In genomic region chr7:12749431-12750198, GRCm38 (mm10) we compare ENCODE assay signal across 11 mouse cellular contexts. TPM values are rescaled to one million over a fixed set of nuclear protein-coding genes. Genes with fewer than 3 reads are reported as not detected.
DNase-seq lines count a peak whose midpoint lies in the region; ATAC-seq and TF ChIP-seq lines count a peak whose summit lies in the region.
"Had no signal": no experiment of that assay in that cellular context is flagged by ENCODE, and none has a peak within 500 bp of the region (broad histone marks: within the 10 kb centered on the region; RNA-seq: fewer than 3 reads in every experiment).

No protein-coding gene starts in this region.

- peak overlapping the region; percentile 24 for H3K4me2 ChIP-seq in forebrain, embryonic 13.5 days
- H3K4me2 ChIP-seq in embryonic facial prominence, embryonic 13.5 days, result peak overlapping the region; percentile 26; the same call in 1 of the 2 replicates

- no peak for TF ChIP-seq EP300 in ES-Bruce4 (IDR thresholded peaks at IDR 0.05; ENCODE audit: insufficient read depth, low read depth, low read length)

- H3K27ac ChIP-seq in forebrain, embryonic 13.5 days, result no peak overlapping the region; the same call in 1 of the 2 replicates
- no peak overlapping the region for H3K27ac ChIP-seq in forebrain, embryonic 10.5 days
- no peak overlapping the region for H3K27ac ChIP-seq in ES-Bruce4 (ENCODE audit: insufficient read depth, low read length)
- H3K27ac ChIP-seq in embryonic facial prominence, embryonic 13.5 days, result no peak overlapping the region

- H3K9ac ChIP-seq in forebrain, embryonic 13.5 days, result no peak overlapping the region
- no peak overlapping the region for H3K9ac ChIP-seq in ES-Bruce4 (ENCODE audit: low read depth, poor library complexity, severe bottlenecking)
- no peak overlapping the region for H3K9ac ChIP-seq in embryonic facial prominence, embryonic 13.5 days

- TF ChIP-seq POLR2A in ES-Bruce4 (IDR thresholded peaks at IDR 0.05; ENCODE audit: insufficient read depth, low read length), result no peak

- no peaks in the 10 kb centered on the region for H3K4me1 ChIP-seq in forebrain, embryonic 13.5 days
- no peaks in the 10 kb centered on the region for H3K4me1 ChIP-seq in forebrain, embryonic 10.5 days
- H3K4me1 ChIP-seq in ES-Bruce4 (ENCODE audit: control insufficient read depth, insufficient read depth, low read length), result no peaks in the 10 kb centered on the region
- no peaks in the 10 kb centered on the region for H3K4me1 ChIP-seq in embryonic facial prominence, embryonic 13.5 days

- no peak for TF ChIP-seq CTCF in ES-Bruce4 (IDR thresholded peaks at IDR 0.05; ENCODE audit: low read depth, low read length)

- ATAC-seq in forebrain, embryonic 13.5 days, result 0 out of 2 replicates have a peak, but pooled peaks have one; percentile 27
- no peak for ATAC-seq in embryonic facial prominence, embryonic 13.5 days (ENCODE audit: insufficient number of reproducible peaks, insufficient read depth, low FRiP score, low TSS enrichment, low read depth)

- H3K4me3 ChIP-seq in forebrain, embryonic 13.5 days, result no peak overlapping the region
- no peak overlapping the region for H3K4me3 ChIP-seq in forebrain, embryonic 10.5 days
- peak overlapping the region; percentile 41 for H3K4me3 ChIP-seq in ES-Bruce4 (ENCODE audit: low read depth, low read length)
- peak overlapping the region; percentile 19; the same call in 1 of the 2 replicates for H3K4me3 ChIP-seq in embryonic facial prominence, embryonic 13.5 days

- H3K27me3 ChIP-seq in forebrain, embryonic 13.5 days, result no peaks in the 10 kb centered on the region
- no peaks in the 10 kb centered on the region for H3K27me3 ChIP-seq in forebrain, embryonic 10.5 days (ENCODE audit: poor library complexity, severe bottlenecking)
- no peaks in the 10 kb centered on the region for H3K27me3 ChIP-seq in ES-Bruce4 (ENCODE audit: control insufficient read depth, insufficient read depth, low read length, poor library complexity, severe bottlenecking)
- no peaks in the 10 kb centered on the region for H3K27me3 ChIP-seq in embryonic facial prominence, embryonic 13.5 days

- WGBS in forebrain, embryonic 13.5 days, result 70% methylated on average over 24 of the region's 24 CpGs
- WGBS in forebrain, embryonic 10.5 days, result 72% methylated on average over 24 of the region's 24 CpGs
- 66% methylated on average over 24 of the region's 24 CpGs for WGBS in embryonic facial prominence, embryonic 13.5 days

- peaks cover 2% of the 10 kb centered on the region; the same call in 1 of the 2 replicates for H3K9me3 ChIP-seq in forebrain, embryonic 13.5 days (replicated peaks)
- peaks cover 19% of the 10 kb centered on the region for H3K9me3 ChIP-seq in forebrain, embryonic 10.5 days
- no peaks in the 10 kb centered on the region for H3K9me3 ChIP-seq in ES-Bruce4 (replicated peaks; ENCODE audit: control insufficient read depth, insufficient read depth, low read length, poor library complexity, severe bottlenecking)
- peaks cover 8% of the 10 kb centered on the region; the same call in 1 of the 2 replicates for H3K9me3 ChIP-seq in embryonic facial prominence, embryonic 13.5 days

- H3K36me3 ChIP-seq in forebrain, embryonic 13.5 days (ENCODE audit: poor library complexity, severe bottlenecking), result no peaks in the 10 kb centered on the region
- no peaks in the 10 kb centered on the region for H3K36me3 ChIP-seq in forebrain, embryonic 10.5 days (replicated peaks)
- H3K36me3 ChIP-seq in ES-Bruce4 (ENCODE audit: control insufficient read depth, insufficient read depth, low read length, poor library complexity, severe bottlenecking), result no peaks in the 10 kb centered on the region
- H3K36me3 ChIP-seq in embryonic facial prominence, embryonic 13.5 days, result no peaks in the 10 kb centered on the region

- no peak for DNase-seq in forebrain, embryonic 10.5 days (ENCODE audit: extremely low spot score, low spot score)
- peak; percentile 19 for DNase-seq in mesoderm, embryonic 11.5 days (ENCODE audit: low read depth, low spot score)
- no peak for DNase-seq in urinary bladder, adult 2 months (ENCODE audit: low spot score)
- no peak for DNase-seq in spleen, postnatal 14 days (ENCODE audit: low spot score in 2 of 2)
- DNase-seq in lung, postnatal 14 days, result no peak
- DNase-seq: cerebellum, adult 11 months had no signal

RNA-seq across cellular contexts. Expression of gene Vmn2r56, which starts 14.8 kb away (rescaled TPM):
- polyA plus RNA-seq in forebrain, embryonic 13.5 days (2015; fragmentation: Nextera tagmentation; extraction: Ambion mirVana), result not detected in 2 replicates
- not detected in 2 replicates for polyA plus RNA-seq in forebrain, embryonic 10.5 days (2016; fragmentation: Nextera tagmentation; extraction: Ambion mirVana)
- 0.07 TPM in 1 of 2 replicates, not detected in the other for polyA plus RNA-seq in ES-Bruce4 (2011; ENCODE audit: insufficient read depth, insufficient read length, low read depth, missing spikeins)
- polyA plus RNA-seq in embryonic facial prominence, embryonic 13.5 days (2015; fragmentation: Nextera tagmentation; extraction: Ambion mirVana), result not detected in 2 replicates
- not detected in 2 replicates for polyA plus RNA-seq in urinary bladder, adult 2 months (2012; rRNA removed)
- polyA plus RNA-seq: lung, embryonic 16.5 days; thymus, postnatal 0 days had no signal

RNA-seq across cellular contexts. Expression of gene Zscan18, which starts 53.8 kb away (rescaled TPM):
- 11.4 and 14.9 TPM in 2 replicates for polyA plus RNA-seq in forebrain, embryonic 13.5 days (2015; fragmentation: Nextera tagmentation; extraction: Ambion mirVana)
- 12.3 and 13.2 TPM in 2 replicates for polyA plus RNA-seq in forebrain, embryonic 10.5 days (2016; fragmentation: Nextera tagmentation; extraction: Ambion mirVana)
- polyA plus RNA-seq in ES-Bruce4 (2011; ENCODE audit: insufficient read depth, insufficient read length, low read depth, missing spikeins), result 9.5 and 9.8 TPM in 2 replicates
- polyA plus RNA-seq in embryonic facial prominence, embryonic 13.5 days (2015; fragmentation: Nextera tagmentation; extraction: Ambion mirVana), result 11.2 and 11.8 TPM in 2 replicates
- polyA plus RNA-seq in urinary bladder, adult 2 months (2012; rRNA removed), result 3.2 and 3.8 TPM in 2 replicates

Comparison
In these comparisons a context has a peak if more than half of its experiments do, and no peak if none do; other contexts are left out.
1. H3K4me3 ChIP-seq: peak in ES-Bruce4 (single experiment) and embryonic facial prominence, embryonic 13.5 days (single experiment); none in forebrain, embryonic 13.5 days (single experiment) and forebrain, embryonic 10.5 days (single experiment).